8 mouse cellular contexts compared by ENCODE assay signal in the genomic region with DNA sequence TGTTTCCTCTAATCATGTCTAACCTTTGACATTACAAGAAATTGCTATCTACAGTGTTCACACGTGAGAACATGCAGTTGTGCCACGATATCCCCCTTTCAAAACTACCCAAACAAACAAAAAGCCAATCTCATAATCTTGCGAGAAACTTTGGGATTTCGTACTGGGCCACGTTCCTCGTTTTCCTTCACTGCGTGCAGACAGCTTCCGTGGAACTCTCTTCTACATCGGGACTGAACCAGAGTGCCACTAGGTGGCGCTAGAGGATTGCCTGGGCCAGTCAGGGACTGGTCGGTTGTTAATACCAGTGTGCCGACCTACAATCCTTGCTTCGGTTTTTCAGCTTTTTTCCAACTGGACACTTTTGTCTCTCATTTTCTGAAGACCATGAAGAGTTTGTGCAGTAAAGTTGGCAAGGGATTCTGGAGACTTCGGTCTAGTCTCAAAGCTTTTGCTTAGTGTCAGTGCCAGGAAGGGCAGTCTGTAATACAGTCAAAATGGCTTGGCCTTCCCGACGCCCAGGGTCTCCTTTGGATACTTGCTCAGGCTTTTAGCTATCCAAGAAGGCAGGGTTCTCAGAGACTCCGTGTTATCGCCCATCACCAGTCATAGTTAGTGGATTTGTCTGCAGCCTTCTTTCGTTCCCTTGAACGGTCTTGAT. TPM values are rescaled to one million over a fixed set of nuclear protein-coding genes. Genes with fewer than 3 reads are reported as not detected.
A peak's percentile ranks its signal among the peaks of the same experiment; 100 is the strongest.
DNase-seq lines count a peak whose midpoint lies in the region; ATAC-seq lines count a peak whose summit lies in the region.

No protein-coding gene starts in this region.

- peak; percentile 54 for ATAC-seq in inflammation-experienced regulatory T-cells, adult 6 months
- ATAC-seq in megakaryocyte-erythroid progenitor cell, adult 5-6 weeks (replicated peaks; ENCODE audit: low FRiP score, low TSS enrichment, poor library complexity, severe bottlenecking): peak; percentile 87

- DNase-seq in adrenal gland, adult 18-20 months (ENCODE audit: low spot score in 2 of 2): peak; percentile 85 to 86
- peak; percentile 93 for DNase-seq in embryo, embryonic 11 days
- peak; percentile 67 for DNase-seq in gastrocnemius, postnatal 25 days
- peak; percentile 78 to 91 for DNase-seq in left cerebral cortex, postnatal 10 days (ENCODE audit: extremely low spot score in 1 of 2, low spot score in 2 of 2)
- DNase-seq in right cerebral cortex, postnatal 14 days: peak; percentile 92
- DNase-seq in urinary bladder, postnatal 25 days (ENCODE audit: low spot score): peak; percentile 88

- intact Hi-C loops in left cerebral cortex, postnatal 10 days (cut with DNase I): loop anchor here (2.0 to 10.0 kb wide), 4 partner anchors 50 to 610 kb away; no protein-coding TSS in a partner anchor

RNA-seq across cellular contexts. Expression of gene Tnfrsf13b, which starts 22.2 kb away (rescaled TPM):
- total RNA-seq in adrenal gland, adult 18-20 months (2021): under 1 TPM; 0.50 to 0.70 TPM
- total RNA-seq in gastrocnemius, postnatal 25 days (2021): under 1 TPM; 0.20 to 0.75 TPM
- 10 to 100 TPM; 38.1 to 64.0 (median 57.2) TPM for polyA plus RNA-seq in inflammation-experienced regulatory T-cells, adult 6 months (2017; shearing (Covaris generic))
- total RNA-seq in left cerebral cortex, postnatal 10 days (2021): 1 to 10 TPM; 2.1 to 2.5 TPM
- 2.3 TPM in 2 replicates for total RNA-seq in megakaryocyte-erythroid progenitor cell, adult 5-6 weeks (2014; fragmentation: Nextera tagmentation)
- total RNA-seq in megakaryocyte-erythroid progenitor cell, adult 5-6 weeks (2017): 12.5 and 15.5 TPM in 2 replicates

Comparison
In these comparisons a context has a peak if more than half of its experiments do, and no peak if none do; other contexts are left out.
1. Peak in every context shown above with its lines: DNase-seq and ATAC-seq.